Mouse (Mus musculus) right cerebral cortex, adult 18-20 months (tissue): Measurements from ENCODE around the gene Xylt2.
"Not testable (repeated sequence)": the region's sequence is repeated elsewhere in the genome, so short reads cannot be mapped to it uniquely, and the experiment has no call there.

Experiments used
- DNase-seq: peaks from one replicate; pipeline ENCODE4 v3.0.0; 2022; ENCODE audit warnings: mixed read lengths

The Xylt2 gene

GRCm38 (mm10) chr11:94676754-94677606, at the start of gene Xylt2:
Xylt2 (minus strand) TSS chr11:94677515.
- peak; percentile 92 for DNase-seq

GRCm38 (mm10) chr11:94719216-94719615, 41.9 kb upstream of the Xylt2 start:
- DNase-seq = no peak

- no peak for DNase-seq
Observed at GRCm38 (mm10) chr11:94718113-94718909, 41.0 kb upstream of the Xylt2 start.

- DNase-seq = no peak
Observed at GRCm38 (mm10) chr11:94717239-94717638, 39.9 kb upstream of the Xylt2 start.

GRCm38 (mm10) chr11:94716754-94717153, 39.4 kb upstream of the Xylt2 start:
- no peak for DNase-seq

- DNase-seq = peak; percentile 37
Observed at GRCm38 (mm10) chr11:94715622-94716021, 38.3 kb upstream of the Xylt2 start.

- DNase-seq = no peak
Observed at GRCm38 (mm10) chr11:94713246-94713860, 36.0 kb upstream of the Xylt2 start.

GRCm38 (mm10) chr11:94704472-94704871, 27.2 kb upstream of the Xylt2 start, which contains the start of gene Gm11541:
Gm11541 (minus strand) TSS chr11:94704499.
- no peak for DNase-seq

GRCm38 (mm10) chr11:94704020-94704419, 26.7 kb upstream of the Xylt2 start:
- no peak for DNase-seq

GRCm38 (mm10) chr11:94702216-94702610, 24.9 kb upstream of the Xylt2 start:
- no peak for DNase-seq

GRCm38 (mm10) chr11:94701401-94702215, 24.3 kb upstream of the Xylt2 start:
- DNase-seq = no peak

GRCm38 (mm10) chr11:94699399-94699798, 22.1 kb upstream of the Xylt2 start:
- no peak for DNase-seq

GRCm38 (mm10) chr11:94697703-94698464, 20.6 kb upstream of the Xylt2 start:
- no peak for DNase-seq

- DNase-seq = no peak
Observed at GRCm38 (mm10) chr11:94697140-94697539, 19.8 kb upstream of the Xylt2 start.

GRCm38 (mm10) chr11:94695508-94695907, 18.2 kb upstream of the Xylt2 start:
- no peak for DNase-seq

- not testable (repeated sequence) for DNase-seq
Observed at GRCm38 (mm10) chr11:94692502-94692901, 15.2 kb upstream of the Xylt2 start.

- DNase-seq = no peak
Observed at GRCm38 (mm10) chr11:94687178-94687577, 9.9 kb upstream of the Xylt2 start.

GRCm38 (mm10) chr11:94682427-94682826, 5.1 kb upstream of the Xylt2 start:
- DNase-seq = no peak

- DNase-seq = no peak
Observed at GRCm38 (mm10) chr11:94681640-94682039, 4.3 kb upstream of the Xylt2 start.

- no peak for DNase-seq
Observed at GRCm38 (mm10) chr11:94680639-94681038, 3.3 kb upstream of the Xylt2 start.

- no peak for DNase-seq
Observed at GRCm38 (mm10) chr11:94677607-94678145, 361 bp upstream of the Xylt2 start.
